Mouse (Mus musculus) CD4-positive helper T cell, adult 2 months (primary cell): Measurements from ENCODE around the gene Ddx1.
"Not testable (repeated sequence)": the region's sequence is repeated elsewhere in the genome, so short reads cannot be mapped to it uniquely, and the experiment has no call there.

ENCODE experiments used
- DNase-seq: peaks from one replicate; pipeline ENCODE4 v3.0.0-alpha.2; 2012; ENCODE audit warnings: low read depth, missing footprints, low spot score

Ddx1 gene

DNA sequence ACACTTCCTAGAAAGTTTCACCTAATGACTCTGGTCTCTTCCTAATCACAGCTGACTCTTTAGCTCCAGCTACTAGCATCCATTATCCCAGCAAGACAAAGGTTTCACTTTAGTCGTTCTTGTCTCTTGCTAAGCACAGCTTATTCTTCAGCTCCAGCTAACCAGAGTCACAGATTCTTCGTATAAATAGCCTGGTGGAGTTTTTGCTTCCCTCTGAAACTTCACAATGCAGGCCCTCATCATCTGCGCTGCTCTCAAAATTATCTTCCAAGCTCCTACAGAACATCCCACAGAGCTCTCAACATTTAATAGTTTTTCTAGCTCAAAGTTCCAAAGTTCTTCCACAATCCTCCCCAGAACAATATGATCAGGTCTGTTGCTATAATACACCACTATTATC, 43.3 kb downstream of the Ddx1 start:
- no peak for DNase-seq

DNA sequence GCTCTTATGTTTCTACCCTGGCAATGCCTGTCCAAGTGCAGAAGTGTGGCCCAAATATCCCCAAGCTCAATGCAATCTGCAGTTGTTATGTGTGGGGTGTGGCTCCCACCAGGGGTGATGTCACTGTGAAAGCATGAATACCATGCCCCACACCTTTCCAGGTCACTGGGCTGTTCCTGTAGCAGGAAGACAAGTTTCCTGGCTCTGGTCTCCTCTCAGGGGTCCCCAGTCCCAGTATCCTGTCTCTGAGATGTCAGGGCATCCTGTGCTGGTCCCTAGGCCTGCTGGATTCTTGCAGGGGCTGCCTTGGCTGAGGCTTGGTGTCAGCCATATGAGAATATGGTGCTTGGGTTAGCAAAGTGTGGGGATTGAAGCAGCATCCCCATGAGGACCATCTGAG, 46.7 kb downstream of the Ddx1 start:
- DNase-seq, result no peak

DNA sequence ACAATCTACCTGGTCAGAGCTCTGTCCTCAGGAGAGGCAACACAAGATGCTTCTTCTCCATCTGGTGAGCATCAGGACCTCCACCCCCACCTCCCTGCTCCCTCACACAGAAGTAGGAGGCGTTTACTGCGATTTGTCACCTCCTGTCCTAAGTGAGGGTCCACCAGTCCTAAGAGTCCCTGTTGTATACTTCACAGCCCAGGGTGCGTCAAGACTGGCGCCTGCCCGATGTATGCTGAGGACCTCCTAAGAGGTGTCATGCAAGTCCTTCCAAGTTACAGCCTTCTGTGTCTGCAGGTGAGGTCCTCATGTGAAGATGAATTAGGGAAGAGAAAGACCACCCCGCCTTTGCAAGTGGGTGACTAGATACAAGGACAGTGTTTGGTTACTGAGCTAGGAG, 48.4 kb downstream of the Ddx1 start:
- DNase-seq, result no peak

DNA sequence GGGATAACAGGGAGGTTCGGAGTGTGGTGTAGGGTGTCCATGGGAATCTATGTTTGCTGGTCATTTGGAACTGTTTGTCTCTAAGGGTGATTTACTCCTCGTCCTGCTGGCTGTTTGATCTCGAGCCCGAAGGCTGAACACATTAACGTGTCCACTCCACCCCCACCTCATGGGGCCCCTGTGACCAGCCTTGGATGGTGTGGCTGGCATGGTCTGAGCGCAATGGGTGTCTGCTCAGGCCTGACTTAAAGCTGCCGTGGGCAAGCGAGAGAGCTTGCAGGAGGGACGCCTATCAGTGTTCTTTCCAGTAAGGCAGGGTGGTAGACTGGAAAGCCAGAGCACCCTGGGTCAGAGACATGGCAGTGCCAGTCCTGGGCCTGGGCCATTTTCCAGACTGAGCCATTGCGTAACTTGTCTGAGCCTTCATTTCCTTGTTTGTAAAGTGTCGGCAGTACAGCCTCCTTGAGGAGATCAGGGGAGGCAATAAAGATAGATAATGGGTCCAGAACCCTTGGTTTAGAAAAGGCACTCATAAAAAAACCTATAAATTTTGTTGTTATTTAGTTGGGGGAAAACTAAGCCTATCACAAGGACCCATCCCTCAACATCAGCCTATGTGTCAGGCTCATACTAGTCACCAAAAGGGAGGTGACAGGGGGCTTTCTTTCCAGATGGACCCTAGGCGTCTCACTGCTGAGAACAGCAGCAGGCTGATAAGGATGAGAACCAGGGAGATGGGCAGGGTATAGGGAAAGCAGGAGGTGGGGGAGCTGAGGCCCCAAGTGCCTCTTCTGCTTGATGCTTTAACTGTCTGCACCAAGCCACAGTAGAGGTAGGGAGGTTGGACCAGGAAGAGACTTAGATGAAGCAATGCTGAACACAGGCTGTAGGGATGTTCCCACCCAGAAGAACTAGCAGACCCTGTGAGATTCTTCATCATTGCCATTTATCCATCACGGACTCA, 49.4 kb downstream of the Ddx1 start:
- no peak for DNase-seq

DNA sequence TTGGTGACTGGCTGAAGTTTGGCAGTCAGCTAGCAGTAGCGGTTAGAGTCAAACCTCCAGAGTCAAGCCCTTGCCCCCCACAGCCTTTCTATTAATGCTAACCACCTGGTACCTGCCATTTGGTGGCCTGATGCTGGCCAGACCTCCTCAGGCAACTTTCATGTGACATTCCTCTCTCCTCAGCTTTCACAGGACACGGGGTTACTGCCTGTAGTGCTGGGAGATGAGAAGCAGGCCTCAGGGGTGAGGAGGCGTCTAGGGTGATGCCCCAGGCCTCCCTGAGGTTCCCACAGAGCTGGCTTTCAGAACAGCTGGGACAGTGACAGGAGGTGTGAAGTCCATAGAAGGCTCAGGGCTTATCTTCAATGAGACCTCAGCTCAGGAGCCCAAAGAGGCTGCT, 50.9 kb downstream of the Ddx1 start:
- no peak for DNase-seq

DNA sequence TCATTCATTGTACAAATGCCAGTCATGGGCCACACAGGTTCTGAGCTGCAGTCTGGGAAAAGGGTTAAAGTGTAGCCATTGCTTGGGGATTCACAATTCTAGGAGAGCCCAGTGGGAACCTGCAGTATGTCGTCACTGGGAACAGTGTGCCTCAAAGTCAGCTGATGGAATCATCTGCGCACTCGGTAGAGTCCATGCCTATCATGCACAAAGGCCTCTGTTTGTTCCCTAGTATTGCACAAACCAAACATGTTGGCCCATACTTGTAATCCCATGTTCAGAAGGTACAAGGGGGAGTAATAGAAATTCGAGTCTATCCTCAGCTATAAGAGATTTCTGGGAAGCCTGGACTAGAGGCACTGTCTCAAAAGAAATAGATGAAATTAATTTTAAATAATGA, 52.9 kb downstream of the Ddx1 start:
- DNase-seq, result no peak

DNA sequence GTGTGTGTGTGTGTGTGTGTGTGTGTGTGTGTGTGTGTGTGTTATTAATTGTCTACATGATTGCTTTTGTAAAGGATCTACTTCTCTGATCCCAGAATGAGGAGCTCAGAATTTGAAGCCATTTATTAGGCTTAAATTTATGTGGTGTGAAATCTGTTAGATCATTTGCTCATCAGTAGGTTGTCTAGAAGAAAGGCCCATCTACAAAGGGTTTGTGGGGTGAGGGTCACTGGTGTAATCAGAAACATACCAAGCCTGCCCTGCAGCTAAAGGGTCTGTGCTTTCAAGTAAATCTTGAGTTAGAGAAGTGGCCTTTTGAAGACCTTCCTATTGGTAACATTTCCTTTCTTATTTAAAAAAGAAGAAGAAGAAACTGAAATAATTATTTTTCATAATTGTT, 53.5 kb downstream of the Ddx1 start:
- DNase-seq, result no peak

DNA sequence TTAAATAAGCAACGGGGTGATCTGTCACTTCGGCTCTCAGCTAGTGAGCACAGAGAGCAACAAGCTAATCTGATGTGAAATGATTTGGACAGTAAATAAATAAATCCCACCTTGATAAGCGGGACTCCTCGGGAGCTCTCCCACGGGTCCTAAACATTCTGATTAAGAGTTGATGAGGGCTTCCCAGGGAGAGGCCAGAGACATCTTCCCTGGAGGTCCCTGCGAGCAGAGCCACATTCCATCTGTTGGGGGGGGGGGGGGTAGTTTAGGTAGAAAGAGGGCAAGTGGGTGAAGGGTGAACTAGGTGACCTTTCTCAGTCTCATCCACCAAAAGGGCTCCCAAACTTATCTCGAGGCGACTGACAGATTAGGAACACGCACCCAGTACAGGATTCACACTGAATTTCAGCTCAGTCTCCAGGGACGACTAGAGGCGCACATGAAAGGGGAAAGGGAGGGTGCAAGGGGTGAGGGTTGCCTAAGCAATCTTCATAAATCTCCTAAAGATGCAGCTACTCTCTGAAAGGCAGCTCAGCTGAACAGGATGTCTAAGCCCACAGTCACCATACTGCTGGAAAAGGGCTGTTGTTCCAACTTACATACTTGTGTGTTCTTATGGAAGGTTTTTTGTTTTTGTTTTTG, 60.8 kb downstream of the Ddx1 start:
- DNase-seq, result no peak

DNA sequence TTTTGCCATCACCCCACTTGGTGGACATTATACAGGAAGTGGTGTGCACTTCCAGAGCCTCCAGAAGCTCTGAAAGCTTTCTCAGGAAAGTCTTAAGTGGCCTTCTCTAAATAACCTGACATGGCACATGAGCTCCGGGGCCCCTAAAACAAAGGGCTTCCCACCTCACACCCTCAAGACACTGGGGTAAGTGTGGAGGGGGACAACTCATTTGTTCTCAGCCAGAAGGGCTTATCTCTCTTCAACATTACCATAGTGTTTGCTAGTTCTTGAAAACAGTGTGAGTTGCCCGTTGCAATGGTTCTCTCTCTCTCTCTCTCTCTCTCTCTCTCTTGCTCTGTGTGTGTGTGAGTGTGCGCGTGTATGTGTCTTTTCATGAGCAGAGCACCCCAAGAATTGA, 62.8 kb downstream of the Ddx1 start:
- DNase-seq, result no peak

DNA sequence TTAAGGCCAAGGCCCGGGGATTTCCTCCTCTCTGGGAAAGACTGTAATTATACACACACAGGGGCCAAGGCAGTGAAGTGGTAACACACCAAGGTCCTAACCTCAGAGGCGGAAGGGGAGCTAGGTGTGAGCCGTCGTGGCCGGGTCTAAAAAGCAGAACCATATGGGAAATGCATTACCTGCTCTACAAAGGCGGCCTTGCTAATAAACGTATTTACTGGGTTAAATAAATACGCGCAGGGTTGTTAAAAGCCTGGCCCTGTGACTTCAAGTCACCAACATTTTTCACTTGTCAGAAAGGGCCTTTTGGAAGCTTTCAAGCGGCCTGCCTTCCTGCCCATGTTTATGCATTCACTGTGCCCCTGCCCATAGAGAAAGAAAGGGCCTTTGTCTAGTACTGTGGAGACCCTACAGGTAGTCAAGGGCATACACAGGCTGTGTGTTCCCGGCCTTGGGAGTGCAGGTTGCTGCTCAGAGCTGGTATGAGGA, 64.1 kb downstream of the Ddx1 start:
- no peak for DNase-seq

DNA sequence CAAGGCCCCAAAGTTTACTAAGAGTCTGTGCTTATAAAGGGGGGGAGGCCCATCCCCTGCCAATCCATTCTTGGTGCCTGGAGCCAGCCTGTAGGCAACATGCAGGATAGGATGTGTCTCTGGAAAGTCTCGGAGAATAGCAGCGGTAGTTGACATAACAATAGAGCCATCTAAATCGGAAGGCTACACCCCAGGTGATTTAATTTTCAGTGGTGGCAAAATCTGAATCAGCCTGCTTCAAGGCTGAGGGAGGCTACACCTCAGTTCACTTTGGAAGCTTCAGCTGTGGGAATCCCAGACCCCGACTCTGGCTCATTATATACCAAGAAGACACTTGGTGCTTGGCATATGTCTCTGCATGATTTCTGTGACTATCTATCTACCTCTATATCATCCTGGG, 64.9 kb downstream of the Ddx1 start:
- not testable (repeated sequence) for DNase-seq

DNA sequence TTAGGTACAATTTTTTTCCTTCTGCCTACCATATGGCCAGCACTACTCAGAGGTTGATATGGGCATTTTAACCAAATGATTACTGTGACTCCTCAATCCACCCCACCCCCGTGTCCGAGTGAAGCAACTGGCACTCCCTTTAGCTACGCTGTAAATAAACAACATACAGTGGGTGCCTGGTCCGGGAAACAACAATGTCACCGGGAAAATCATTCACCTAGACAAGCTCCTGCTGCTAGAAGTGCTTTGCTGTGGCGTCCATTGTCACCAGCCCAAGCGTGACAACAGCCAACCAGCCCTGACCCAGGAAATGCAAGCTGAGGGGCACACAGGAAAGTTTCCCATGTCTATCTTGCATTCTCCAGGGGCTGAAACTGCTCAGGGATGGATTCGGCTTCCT, 66.8 kb downstream of the Ddx1 start:
- DNase-seq, result no peak

DNA sequence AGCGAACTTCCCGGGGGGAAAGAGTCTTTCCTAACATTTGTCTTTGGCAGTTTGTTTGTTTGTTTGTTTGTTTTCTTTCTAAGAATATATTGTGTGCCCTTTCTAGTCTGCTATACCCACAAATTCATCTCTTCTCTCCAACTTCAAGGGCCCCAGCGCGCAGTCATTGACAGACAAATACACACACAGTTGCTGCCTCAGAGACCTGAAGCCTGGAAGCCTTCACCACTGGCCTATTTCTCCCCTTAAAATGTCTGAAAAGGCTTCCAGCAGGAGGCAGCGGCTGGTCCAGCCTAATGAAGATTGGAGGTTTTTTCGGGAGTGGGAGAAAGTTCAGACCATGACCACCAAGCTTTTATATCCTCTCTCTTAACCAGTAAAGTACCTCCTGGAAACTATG, 67.3 kb downstream of the Ddx1 start:
- no peak for DNase-seq

DNA sequence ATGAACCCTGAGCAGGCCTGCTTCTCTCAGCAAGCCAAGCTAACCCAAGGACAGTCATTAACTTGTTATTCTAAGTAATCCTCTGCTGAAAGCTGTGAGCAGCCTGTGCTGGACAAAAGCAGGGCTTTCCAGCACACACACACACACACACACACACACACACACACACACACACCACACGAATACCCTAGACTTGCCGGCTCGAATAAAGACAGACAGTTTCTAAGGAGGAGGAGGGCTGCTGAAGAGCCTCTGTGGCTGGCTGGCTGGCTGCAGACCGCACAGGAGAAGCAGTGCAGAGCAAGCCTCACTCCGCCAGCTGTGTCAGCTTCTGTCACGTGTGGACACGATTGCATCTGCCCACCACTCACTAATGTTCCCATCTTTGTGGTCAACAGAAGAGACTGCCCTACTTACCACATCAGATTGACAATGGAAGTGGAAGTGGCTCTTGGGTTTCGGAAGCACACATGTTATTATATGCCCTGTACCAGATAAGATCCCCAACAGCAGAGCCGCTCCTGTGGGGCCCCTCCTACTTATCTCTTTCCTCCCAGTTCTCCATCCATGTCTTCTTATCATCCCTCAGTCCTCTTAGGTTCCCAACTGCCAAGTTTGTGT, 68.2 kb downstream of the Ddx1 start:
- DNase-seq, result no peak

DNA sequence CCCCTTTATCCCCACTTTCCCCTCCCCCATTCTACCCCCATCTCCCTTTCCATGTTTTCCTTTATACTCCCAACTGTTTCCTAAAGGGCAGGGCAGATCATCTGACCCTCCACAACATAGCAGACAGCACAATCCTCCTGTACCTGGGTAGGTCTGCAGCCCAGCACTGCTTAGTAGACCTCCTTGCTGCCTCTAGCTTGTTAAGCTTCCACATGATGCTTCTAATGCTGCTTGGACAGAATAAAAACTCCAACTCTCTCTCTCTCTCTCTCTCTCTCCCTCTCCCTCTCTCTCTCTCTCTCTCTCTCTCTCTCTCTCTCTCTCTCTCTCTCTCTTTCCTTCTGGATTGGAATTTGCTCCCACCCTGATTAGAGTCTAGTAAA, 68.7 kb downstream of the Ddx1 start:
- DNase-seq, result no peak

DNA sequence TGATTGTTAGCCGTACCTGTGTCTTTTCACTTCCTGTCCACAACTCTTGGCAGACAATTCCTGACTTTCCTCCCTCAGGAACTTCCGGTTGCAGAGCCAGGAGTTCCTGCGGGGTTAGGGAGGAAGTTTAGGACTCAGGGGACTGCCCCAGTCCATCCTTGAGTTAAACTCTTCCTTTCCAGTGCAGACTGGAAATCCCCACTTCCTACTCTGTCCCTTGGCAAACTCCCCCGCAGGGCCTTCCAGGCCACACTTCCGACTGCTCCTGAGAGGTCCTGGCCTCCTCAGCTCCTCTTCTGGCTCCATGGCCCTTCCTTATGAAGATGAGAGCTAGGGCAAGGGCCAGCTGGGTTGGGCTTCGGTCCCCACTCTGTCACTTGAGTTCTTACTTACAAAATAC, 71.4 kb downstream of the Ddx1 start:
- no peak for DNase-seq

DNA sequence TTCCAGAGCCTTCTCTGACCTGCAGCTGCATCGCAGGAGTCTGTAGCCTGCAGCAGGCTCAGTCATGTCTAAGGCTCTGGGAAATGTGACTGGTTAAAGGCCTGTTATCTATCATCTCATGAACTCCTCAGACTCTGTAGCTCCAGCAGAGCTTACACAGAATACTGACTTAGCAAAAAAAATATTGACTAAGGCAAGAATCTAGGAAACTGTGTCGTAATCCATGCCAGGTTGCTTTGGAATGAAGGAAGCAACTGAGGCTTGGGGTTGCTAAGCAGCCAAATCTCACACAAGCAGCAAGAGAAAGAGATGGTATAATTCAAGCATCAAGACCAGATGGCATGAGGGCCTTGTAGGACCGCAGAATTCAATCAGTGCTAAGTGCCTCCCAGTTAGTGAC, 72.1 kb downstream of the Ddx1 start:
- no peak for DNase-seq

DNA sequence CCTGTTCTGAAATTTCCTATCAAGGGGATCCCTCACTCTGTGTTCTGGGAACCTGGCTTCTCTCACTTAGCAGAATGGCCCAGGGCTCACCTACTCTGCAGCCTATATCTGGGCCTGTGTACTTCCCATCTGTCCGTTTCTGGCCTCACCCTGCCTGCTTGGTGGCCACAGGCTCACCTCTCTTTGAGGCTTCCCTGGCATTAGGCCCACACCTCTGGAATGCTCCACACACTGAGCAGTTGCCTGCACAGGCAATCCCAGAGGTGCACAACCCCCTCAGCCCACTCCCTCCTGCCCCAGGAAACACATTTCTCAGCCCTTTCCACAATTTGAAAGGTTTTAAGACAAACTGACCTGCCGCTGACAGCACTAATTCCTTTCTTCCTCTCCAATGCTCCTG, 72.9 kb downstream of the Ddx1 start:
- DNase-seq, result no peak

DNA sequence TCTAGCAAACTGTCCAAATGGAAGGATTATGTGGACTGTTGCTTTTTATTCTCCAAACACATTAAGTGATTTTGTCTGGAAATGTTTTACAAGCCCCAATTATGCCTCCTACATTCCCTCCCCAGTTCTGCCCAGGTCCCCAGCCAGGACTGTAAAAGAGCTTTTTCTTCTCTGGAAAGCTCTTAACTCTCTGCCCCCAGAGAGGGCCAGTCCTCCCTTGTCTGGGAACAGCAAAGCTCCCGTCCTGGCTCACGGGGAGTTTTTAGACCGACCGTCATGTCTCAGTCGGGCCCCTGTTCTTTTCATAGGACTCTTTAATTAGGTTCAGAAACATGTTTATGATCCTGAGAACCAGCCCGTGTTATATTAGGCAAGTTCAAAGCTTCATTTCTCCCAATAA, 75.0 kb downstream of the Ddx1 start:
- no peak for DNase-seq

DNA sequence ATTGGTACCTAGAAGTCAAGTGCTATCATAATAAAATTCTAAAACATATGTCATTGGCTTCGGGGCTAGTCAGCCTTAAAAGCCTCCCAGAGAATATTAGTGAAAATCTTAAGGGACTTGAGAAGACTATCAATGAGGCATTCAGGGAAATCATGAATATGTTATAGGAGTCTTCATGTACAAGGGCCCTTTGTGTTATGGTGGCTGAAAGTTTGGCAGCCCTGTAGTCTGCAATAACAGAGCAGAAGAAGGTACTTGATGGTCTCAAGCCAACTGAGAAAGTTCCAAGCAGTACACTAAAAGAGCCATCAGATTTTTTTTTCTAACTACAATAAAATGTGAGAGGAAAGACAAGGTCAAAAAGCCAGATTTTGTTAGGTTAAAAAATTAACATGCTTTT, 80.9 kb downstream of the Ddx1 start:
- DNase-seq, result no peak

DNA sequence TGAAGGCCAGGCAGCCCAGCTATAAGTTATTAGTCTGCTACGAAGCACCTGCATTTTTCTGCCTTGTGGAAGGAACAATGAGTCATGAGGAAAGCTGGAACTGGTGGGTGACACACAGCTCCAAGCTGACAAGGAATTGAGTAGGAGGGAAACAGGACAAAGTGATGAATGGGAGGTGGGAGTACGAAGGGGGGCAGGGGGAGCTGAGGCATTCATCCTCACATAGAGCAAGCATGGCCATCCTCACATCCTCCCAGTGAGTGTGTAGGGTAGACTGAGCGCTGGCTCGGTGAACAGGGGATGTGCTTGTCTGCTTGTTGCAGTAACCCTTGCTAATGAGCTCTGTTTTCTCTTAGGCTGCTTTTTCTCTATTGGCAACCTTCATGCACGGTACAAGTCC, 81.9 kb downstream of the Ddx1 start:
- no peak for DNase-seq
